Mouse (Mus musculus) embryo, embryonic 9.5 days (tissue): ENCODE data around the gene Rbm47.
"Not testable (repeated sequence)": the region's sequence is repeated elsewhere in the genome, so short reads cannot be mapped to it uniquely, and the experiment has no call there.

Experiments used
- DNase-seq: peaks from one replicate; pipeline ENCODE4 v3.0.0-alpha.2; 2017; ENCODE audit errors: extremely low spot score

Gene Rbm47

DNA sequence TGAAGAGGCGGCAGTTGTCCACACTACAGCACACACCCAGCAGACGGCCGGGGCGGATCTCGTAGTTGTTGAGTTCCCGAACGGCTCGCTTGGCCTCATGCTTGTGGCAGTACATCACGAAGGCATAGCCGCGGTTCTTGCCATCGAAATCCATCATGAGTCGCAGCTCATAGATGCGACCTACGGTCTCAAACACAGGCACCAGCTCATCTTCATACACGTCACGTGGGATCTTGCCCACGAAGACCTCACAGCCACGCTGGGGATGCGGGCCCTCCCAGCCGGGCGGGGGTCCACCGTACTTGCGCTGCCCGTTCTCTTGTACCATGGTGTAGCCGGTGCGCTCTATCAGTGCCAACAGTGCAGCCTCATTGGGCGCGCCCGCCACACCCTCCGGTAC lies 146.1 kb downstream of the Rbm47 start:
- no peak for DNase-seq

GRCm38 (mm10) chr5:66015449-66015961 lies 157.4 kb downstream of the Rbm47 start:
- no peak for DNase-seq

- no peak for DNase-seq
Observed at GRCm38 (mm10) chr5:66014437-66014836, 158.5 kb downstream of the Rbm47 start.

GRCm38 (mm10) chr5:66013999-66014398 lies 158.9 kb downstream of the Rbm47 start:
- DNase-seq, result no peak

- no peak for DNase-seq
Observed at GRCm38 (mm10) chr5:66008245-66008967, 164.5 kb downstream of the Rbm47 start.

GRCm38 (mm10) chr5:66005041-66005678 lies 167.8 kb downstream of the Rbm47 start:
- no peak for DNase-seq

DNA sequence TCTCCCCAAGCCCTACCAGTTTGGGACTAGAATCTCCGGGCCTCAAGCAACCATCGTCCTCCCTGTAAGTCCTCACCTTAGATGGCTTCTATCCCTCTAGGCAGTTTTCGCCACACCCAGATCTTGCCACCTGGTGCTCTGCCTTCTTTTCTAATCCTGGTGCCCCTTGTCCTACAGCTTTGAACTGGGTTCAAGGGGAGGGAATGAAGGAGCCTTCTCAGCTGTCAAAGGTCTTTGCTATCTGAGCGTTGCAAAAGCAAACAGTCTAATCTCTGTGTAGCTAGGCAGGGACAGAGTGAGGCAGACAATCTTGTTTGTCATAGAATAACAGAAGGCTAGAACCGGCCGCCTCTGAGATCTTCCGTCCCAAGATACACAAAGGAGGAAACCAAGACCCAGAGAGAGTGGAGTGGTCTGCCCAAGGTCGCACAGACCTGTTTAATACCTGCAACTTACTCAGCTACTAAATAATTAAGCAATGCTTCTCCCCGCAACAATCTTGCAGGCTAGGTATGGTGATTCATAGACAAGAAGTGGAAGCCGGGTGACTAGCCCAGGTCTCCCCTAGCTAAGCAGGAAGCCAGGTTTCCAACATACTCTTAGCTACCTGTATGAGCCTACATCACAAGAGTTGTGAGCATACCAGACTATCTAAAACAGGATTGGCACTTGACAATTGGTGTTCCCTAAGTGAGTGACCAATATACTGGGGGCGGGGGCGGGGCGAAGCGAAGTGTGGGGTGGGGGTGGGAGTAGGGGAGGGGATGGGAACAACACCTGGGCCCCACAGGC lies 168.6 kb downstream of the Rbm47 start, which contains the start of gene 9130230L23Rik:
9130230L23Rik (minus strand) TSS at position 152 of the 792 bp plus-strand sequence.
- DNase-seq, result no peak

GRCm38 (mm10) chr5:66001232-66001631 lies 171.7 kb downstream of the Rbm47 start:
- no peak for DNase-seq

- DNase-seq, result no peak
Observed at GRCm38 (mm10) chr5:66000567-66001125, 172.3 kb downstream of the Rbm47 start.

DNA sequence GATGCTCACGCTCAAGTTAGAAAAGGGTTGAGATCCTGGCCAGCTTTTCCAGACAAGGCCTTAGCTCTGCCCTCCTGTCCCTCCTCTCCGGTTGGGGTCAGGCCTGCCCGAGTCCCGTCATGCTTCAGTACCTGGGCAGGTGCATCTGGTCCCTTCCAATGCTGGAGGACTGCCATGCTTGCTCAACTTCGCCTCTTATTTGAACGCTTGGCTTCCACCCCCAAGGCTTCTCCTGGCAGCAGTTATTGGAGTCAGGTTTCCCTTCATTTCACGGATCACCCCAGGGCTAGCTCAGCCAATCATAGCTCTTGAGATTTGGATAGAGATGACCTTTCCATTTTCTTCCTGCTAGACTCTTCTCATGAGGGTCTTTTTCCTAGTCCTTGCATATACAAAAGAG lies 172.8 kb downstream of the Rbm47 start:
- no peak for DNase-seq

DNA sequence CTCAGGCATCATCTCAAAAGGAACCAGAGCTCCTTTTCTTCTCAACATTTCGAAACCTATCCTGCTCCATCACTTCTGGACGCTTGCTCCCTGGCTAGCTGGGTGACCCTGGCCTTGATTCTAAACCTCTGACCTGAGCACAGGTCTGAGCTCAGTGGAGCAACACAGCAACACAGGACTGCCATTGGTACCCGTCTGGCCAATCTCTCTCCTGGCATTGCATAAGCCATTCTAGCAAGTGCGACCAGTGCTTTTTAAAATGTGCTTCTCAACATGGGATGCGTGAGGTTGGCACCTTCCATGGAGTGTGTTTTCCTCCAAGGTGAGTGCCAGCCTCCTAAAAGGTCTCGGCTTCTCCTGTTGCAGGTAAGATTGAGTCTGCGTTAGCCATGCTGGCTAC lies 173.8 kb downstream of the Rbm47 start:
- no peak for DNase-seq

GRCm38 (mm10) chr5:65997813-65998212 lies 175.1 kb downstream of the Rbm47 start:
- DNase-seq, result no peak

DNA sequence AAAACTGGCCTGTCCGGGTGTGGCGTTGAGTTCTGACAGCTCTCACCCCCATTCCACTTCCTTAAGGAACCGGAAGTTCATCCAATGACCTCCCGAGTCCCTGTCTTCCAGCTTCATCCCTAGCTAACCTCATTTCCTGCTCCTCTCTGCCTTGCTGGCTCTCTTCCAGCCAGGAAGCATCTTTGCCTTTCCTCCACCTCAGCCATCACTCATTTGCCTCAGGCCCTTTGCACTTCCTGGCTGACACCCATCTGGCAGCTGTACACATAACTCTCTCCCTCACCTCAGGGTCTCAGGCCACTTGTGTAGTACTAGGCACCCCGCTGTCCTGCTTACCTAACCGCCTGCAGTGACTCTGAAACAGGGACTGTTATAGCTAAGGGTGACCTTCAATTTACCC lies 178.3 kb downstream of the Rbm47 start:
- no peak for DNase-seq

DNA sequence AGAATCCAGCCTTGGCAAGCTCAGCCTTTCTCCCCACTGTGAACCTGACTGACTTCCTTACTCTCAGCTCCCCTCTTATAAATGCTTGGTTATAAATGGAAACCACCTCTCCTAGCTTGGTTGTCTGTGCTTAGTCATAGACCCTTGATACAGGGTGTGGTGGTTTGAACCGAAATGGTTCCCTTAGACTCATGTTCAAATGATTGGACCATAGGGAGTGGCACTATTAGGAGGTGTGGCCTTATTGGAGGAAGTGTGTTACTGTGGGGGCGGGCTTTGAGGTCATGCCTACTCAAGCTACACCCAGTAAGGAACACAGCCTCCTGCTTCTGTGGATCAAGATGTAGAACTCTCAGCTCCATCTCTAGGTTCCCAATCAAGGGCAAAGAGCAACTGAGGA lies 181.7 kb downstream of the Rbm47 start:
- no peak for DNase-seq

- not testable (repeated sequence) for DNase-seq
Observed at GRCm38 (mm10) chr5:65987004-65987403, 185.9 kb downstream of the Rbm47 start.

DNA sequence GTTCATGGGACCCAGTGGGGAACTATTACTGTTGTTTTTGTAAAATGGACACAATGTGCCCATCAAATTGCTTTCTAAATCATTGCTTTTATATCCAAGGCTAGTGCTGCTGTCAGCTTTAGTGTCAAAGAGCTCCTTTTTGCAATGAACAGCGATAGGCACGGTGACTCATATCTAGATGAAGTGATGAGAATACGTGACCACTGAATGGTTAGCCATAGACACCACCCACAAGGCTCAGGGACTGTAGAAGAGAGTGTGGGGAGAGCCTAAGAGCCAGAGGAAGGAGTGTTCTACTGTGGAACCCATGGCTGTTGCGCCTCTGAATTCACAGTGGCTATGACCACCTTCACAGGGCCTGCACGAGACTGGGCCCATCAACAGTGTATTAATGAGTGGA lies 186.5 kb downstream of the Rbm47 start:
- no peak for DNase-seq

GRCm38 (mm10) chr5:65975731-65976130 lies 197.2 kb downstream of the Rbm47 start:
- no peak for DNase-seq

DNA sequence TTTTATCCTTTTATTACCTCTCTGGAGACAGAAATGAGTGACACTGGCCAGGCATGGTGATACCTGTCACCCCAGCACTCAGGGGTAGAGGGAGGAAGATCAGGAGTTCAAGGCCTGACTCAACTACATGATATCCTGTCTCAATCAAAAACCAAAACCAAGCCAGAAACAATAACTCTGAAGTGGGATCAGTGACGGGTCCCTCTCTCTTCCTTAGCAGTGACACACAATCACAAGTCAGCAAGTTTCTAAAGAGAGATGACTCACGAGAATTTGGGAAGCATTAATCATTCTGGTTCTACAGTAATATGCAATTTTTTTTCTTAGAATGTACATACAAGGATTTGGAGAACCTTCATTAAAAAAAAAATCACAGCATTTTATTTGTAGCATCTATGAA lies 199.7 kb downstream of the Rbm47 start:
- DNase-seq, result no peak

GRCm38 (mm10) chr5:65968004-65968403 lies 204.9 kb downstream of the Rbm47 start:
- DNase-seq, result no peak

- DNase-seq, result no peak
Observed at GRCm38 (mm10) chr5:65967091-65967490, 205.8 kb downstream of the Rbm47 start.
